Mouse (Mus musculus) skeletal muscle tissue, adult 2 months (tissue): ENCODE measurements around the gene Ddi1.
"Not testable (repeated sequence)": the region's sequence is repeated elsewhere in the genome, so short reads cannot be mapped to it uniquely, and the experiment has no call there.

Source experiments
- DNase-seq: peaks from one replicate; pipeline ENCODE4 v3.0.0-alpha.2; 2012; ENCODE audit warnings: low read depth, low spot score

The Ddi1 gene

DNA sequence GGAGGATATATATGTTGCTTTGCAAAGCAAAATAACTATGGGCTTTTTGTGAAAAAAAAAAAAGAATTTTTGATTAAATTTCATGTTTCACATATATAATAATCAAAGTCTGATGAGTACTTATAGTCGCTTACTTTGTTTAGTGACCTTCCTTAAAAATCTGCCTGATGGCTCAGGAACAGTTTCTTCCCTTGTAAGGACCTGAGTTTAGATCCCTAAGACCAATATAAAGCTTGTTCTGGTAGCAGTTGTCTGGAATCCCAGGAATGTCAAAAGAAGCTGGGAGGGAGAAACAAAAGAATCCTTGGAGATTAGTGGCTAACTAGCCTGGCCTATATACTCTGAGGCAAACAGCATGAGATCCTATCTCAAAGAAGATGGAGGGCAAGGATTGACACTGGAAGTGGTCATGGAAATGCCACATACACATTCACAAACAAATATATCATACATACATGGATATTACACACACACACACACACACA, at the start of gene Ddi1:
Gene Ddi1, minus strand, starts transcription at position 51 of the 485 bp plus-strand sequence.
- no peak for DNase-seq

DNA sequence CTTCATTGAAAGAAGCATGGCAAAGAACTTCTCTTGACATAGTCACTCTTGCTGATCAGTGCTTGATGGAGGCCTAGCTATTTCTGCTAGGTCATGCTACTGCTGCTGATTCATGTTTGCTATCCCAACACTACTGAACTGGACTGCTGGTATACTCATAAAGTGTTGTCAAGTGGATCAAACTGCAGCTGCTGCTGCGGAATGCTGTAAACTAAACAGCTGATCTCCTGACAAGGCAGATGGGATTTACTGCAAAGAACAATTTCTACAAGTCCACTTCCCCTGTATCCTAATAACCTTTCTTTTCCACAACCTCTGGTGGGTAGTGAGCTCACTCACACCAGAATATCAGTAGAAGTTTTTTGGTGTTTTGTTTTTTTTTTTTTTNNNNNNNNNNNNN, 47.5 kb upstream of the Ddi1 start:
- DNase-seq, result no peak

DNA sequence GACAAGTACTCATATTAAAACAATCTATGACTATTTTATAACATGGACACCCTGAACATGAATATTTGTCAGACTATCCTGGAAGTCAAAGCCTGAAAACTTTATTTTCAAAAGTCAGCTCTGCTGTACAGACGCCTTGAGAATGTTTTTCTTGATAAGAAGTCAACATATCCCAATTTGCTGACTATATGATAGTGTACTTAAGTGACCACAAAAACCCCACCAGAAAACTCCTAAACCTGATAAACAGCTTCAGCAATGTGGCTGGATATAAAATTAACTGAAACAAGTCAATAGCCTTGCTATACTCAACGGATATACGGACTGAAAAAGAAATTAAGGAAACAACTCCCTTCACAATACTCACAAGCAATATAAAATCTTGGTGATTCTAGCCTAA, 36.2 kb upstream of the Ddi1 start:
- no peak for DNase-seq

DNA sequence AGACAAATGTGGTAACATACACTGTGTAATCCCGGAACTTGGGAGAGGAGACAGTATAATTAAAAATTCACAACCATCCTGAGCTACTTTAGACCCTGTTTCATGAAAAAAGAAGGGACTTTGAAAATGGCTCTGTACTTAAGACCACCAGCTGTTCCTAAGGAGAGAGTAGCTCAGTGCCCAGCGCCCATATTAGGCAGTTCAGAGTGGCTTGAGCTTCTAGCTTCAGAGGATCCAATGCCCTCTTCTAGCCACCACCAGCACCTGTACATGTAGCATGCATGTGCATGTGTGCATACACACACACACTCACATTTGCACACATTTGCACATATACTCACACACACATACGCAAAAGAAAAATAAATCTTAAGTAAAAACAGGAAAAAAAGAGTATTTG, 34.9 kb upstream of the Ddi1 start:
- DNase-seq, result no peak

DNA sequence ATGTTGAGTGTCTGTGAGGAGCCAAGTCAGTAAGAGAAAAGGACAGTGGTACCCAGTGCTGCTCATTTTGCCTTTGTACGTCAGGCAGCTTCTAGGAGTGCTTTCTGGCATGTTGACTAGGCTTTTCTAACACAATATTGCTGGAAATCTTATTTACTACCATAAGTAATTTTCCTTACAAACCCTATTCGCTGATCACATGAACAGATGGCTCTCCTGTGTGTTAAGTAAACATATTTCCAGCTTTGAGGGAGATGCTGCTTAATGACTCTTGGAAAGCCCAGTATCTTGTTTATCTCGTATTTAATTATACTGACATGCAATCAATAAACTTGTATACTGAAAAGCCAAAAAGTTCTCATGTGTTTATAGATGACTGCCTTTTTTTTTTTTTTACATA, 32.4 kb upstream of the Ddi1 start:
- DNase-seq, result no peak

DNA sequence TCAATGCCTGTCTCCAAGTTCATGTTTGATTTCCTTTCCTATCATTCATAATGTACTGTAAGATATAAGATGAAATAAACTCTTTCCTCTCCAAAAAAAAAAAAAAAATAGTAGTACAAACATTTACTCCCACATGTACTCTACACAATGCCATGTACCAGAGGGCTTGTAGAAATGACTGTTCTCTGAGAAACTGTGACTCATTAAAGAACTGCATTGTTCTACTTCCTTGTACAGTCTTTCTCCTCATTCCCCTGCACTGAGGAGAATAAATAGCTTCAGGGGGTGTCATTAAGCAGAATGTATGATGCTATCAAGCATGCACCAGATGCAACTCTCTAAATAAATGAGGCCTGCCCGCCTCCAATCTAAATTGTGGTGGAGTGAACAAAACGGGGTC, 28.9 kb upstream of the Ddi1 start:
- no peak for DNase-seq

DNA sequence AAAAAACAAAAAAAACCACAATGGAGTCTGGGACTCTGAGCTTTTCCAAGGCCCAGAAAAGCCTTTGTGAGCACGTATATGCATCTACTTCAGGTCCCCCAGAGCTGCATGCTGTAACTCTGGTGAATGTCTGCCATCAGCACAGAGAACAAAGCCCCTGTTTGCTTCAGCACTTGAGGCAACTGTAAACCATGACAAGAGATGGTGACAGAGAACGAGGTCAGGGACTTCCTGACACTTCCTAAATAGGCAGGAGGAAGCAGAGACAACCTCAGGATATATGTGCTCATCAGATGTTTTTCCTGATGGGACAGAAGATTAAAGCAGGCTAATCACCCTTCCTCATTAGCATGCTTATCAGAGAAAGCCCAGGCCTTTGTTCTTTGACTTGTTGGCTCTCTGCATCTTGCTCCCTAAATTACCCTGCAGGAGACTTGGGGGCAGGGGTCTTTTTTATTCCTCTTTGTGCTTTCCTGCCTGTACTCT, 19.6 kb upstream of the Ddi1 start:
- DNase-seq, result no peak

DNA sequence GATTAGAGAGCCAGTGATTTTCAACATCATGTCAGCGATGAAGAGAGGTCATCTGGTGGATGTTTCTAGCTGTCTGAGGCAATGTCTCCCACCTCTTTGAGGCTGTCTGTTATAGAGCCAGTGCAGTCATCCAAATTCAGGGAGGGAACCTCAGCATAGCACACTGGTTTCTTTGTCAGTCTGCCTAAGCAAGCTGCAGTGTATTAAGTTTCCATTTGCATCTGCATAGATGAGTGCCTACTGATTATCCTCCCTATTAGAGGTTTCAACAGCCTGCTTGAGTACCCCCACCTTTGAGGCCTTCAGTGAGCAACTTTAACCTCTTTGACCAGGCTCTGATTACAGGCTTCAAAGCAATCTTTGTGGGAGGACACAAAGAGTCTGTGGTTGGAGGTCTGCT, 17.1 kb upstream of the Ddi1 start:
- DNase-seq, result no peak

DNA sequence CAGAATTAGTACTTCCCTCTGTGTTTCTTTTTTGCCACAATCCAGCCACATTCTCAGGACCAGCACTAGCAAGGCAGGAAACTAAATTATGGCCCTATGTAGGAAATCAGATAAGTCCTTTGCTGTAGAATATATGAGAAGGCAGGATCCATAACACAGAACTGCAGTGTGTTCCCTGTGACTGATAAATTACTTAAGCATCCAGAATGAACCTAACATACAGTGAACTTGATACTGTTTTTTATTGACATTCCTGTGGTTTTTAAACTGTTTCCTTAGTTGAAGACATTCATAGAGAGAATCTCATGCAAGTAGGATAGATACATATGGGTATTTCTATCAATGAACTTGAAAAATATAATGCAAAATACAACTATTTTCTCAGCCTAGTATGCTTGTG, 7.9 kb upstream of the Ddi1 start:
- no peak for DNase-seq

DNA sequence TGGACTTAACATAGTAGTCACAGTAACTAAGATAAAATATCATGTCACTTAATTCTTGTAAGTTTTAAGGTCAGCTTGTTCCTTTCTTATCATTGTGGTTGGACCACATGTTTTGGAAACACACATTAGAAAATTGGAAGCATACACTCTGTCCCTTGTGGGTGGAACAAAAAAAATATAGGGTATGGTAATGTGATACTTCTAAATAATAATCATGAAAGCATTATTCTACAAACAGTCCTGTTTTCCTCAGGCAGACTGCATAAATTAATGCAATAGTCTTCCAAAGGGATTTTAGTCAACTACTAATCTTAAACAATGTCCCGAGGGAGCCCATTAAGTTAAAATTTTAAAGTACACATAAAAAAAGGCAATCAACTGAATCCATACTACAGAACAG, 6.7 kb upstream of the Ddi1 start:
- no peak for DNase-seq

DNA sequence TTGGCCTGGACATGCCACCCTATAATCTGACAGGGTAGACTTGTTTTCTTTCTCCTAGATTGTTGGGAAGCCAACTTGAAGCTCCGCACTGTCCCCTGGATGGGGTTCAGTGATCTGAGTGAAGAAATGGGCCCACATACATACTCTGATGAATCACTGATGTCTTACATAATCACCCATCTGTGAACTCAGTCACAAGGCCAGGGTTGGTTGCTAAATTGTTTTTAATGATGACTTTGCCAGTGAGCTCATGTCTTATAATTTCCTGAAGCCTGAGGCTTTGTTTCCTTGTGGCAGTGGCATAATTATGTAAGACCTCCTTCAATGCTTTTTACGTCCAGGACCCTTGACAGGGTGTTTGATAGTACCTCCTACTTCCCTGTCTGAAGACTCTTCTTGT, 4.8 kb downstream of the Ddi1 start:
- no peak for DNase-seq

DNA sequence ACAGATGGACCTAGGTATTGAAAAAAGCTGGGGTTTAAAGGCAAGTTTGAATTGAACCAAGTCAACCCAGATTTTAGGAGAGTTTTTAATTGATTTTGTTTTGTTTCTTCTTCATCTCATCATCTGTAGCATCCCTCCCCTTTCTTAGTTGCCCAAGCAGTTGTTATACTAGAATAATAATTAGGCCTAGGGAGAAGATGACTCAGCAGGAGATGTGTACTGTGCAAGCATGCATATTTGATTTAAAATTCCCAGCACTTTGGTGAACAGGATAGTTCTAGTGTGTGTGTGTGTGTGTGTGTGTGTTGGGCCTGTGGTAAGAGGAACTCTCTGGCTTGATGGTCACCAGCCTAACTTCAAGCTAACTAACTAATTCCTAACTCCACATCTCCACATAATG, 12.6 kb downstream of the Ddi1 start:
- no peak for DNase-seq

DNA sequence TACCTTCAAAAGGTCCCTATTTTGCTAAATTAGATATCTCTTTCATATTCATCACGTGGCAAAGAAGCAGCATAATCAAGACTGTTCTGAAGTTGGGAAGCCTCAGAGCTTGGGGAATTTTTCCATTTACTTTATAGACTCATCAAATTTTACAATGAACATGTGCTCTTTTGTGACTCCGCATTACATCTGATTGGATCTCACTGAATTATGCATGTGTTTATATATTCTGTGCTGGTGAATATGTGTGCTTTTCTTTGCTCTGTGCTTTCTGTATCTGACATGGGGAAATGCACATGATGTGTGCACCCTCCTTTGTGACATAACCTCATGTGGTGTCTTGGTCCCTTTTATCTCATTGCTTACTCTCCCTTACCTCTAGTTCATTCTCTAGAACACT, 17.7 kb downstream of the Ddi1 start:
- DNase-seq, result no peak

DNA sequence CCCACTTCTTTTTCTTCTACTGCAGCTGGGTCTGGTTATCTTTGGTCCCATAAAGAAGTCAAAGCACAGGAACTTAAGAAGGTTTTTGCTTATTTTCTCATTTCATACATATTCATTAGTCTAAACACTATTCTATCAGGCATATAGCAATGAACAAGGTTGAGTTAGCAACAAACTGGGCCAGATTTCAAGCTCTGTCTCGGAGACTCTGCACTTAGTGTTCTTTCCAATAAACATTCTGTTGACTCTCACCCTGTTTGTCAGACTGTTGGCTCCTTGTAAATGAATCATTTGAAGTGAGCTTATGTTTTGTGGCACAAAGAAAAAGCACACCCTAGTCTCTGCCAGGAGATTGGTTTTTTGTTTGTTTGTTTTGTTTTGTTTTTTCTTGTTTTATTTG, 19.3 kb downstream of the Ddi1 start:
- no peak for DNase-seq

DNA sequence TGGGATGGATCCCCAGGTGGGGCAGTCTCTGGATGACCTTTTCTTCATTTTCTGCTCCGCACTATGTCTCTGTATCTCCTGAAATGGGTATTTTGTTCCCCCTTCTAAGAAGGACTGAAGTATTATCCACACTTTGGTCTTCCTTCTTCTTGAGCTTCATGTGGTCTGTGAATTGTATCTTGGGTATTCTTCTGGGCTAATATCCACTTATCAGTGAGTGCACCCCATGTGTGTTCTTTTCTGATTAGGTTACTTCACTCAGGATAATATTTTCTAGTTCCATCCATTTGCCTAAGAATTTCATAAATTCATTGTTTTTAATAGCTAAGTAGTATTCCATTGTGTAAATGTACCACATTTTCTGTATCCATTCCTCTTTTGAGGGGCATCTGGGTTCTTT, 33.7 kb downstream of the Ddi1 start:
- not testable (repeated sequence) for DNase-seq

DNA sequence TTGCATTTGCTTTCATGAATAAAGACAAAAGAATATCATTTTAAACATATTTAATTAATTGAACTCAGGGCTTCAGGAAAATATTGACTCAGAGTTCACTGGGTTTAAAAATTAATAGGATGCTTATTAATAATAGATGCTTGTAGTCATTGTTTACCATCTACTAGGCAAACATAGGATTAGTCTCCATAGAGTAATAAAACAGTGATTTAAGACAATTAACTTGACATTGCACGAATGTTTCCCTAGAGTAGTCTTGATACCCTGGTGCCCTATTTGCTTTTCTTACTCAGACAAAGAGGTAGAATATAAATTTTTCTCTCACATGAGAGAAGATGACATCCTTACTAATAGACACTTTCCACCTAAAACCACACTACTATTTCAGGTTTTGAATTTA, 52.1 kb downstream of the Ddi1 start:
- DNase-seq, result no peak

DNA sequence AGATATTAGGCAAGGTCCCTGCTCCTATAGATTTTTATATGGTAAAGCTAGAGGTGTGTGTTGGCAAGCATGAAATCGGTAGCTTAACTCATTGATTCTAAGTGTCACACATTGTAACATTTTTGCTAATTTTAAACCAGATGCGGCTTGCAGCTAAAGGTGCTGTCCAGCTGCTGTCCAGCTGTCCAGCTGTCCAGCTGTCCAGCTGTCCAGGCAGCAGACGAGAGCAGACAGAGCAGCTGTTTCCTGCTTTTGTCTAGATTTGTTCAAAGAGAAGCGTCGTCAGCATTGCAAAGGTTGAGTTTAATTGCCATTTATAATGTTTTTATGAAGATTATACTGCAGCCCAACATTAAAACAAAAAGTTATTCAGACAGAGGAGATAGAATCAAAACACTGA, 56.8 kb downstream of the Ddi1 start:
- no peak for DNase-seq
